Mouse (Mus musculus) thymus, postnatal 0 days (tissue): ENCODE measurements around the gene Arhgap22. TPM values are rescaled to one million over a fixed set of nuclear protein-coding genes. Genes with fewer than 3 reads are reported as not detected.

Experiments used
- DNase-seq: peaks from one replicate; pipeline ENCODE4 v3.0.0-alpha.2; 2015; ENCODE audit warnings: low spot score
- polyA plus RNA-seq: library from polyadenylated mRNA; unstranded; fragments of >200 nt; fragmentation: Nextera tagmentation; extraction: Ambion mirVana; gene quantifications from 2 replicates; pipeline ENCODE4 v1.2.1, GENCODE M21; 2015

The Arhgap22 gene
- polyA plus RNA-seq: 3.1 and 3.4 TPM in 2 replicates

- peak; percentile 66 for DNase-seq
Observed at GRCm38 (mm10) chr14:33213823-33214766, at the start of gene Arhgap22. Arhgap22 (plus strand) TSS chr14:33214026.

GRCm38 (mm10) chr14:33168750-33169149 lies 45.1 kb upstream of the Arhgap22 start:
- no peak for DNase-seq

DNA sequence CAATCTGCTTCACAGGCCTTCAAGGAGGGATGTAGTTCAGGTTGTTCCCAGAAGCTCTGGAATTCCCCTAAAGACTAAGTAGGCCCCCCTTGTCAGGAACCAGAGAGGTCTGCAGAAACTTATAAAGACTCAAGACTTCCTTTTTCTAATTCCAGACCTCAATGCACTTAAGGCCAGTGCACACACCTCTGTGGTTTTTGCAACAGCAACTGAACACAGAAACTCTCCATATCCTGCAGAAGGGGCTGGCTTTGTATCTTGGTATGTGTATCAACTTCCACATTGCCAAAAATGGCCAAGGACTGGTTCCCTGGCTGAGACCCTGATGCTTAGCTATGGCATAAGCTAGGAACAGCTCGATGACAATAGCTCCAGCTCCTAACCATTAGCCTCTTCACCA lies 41.9 kb upstream of the Arhgap22 start:
- no peak for DNase-seq

DNA sequence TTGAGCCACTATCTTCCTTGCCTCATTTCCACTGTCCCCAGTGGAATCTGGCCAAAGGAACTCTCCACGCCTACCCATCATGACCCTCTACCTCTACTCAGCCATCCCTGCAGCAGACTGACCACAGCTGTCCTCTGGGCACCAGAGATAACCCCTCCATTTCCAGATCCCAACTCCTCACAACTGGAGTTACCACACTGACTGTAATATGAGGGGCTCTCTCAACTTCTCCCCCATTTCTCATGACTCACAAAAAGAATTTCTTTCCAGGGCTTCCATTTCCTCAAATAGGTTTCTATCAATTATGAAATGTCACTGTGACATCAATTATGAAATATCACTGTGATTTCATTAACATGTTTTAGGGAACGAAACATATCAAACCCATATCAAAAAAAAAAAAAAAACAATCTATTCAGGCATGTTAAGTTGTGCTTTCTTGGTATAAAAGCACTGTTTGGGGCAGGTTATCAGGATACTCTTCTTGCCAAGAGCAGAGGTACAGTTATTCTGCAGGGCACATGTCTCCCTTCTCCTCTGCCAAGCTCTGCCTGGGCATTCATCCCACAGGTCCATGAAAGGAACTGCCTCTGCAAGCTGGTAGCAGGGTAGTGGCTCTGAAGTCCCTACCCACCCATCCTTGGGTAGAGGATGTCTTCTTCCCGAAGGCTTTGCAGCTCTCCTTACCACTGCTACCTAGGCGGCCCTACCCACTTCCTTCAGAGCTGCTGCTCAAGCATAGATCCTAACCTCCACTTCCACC lies 38.6 kb upstream of the Arhgap22 start:
- no peak for DNase-seq

DNA sequence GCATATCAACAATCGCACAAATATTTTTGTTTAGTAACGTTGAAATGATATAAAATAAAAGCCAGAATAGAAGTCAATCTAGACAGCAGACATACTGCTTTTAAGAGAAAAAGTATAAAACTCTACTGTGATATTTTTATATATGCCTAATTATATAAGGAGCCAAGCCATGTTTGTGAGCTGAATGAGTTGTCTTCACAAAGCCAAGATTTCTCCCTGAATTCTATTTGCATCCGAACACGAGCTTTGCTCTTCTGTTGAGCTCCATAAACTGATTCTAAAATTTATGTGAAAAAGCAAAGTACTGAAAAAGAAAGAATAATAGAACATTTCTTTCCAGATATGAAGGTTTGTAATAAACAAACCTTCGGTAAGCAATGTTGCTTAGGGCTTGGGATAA lies 33.7 kb upstream of the Arhgap22 start:
- no peak for DNase-seq

DNA sequence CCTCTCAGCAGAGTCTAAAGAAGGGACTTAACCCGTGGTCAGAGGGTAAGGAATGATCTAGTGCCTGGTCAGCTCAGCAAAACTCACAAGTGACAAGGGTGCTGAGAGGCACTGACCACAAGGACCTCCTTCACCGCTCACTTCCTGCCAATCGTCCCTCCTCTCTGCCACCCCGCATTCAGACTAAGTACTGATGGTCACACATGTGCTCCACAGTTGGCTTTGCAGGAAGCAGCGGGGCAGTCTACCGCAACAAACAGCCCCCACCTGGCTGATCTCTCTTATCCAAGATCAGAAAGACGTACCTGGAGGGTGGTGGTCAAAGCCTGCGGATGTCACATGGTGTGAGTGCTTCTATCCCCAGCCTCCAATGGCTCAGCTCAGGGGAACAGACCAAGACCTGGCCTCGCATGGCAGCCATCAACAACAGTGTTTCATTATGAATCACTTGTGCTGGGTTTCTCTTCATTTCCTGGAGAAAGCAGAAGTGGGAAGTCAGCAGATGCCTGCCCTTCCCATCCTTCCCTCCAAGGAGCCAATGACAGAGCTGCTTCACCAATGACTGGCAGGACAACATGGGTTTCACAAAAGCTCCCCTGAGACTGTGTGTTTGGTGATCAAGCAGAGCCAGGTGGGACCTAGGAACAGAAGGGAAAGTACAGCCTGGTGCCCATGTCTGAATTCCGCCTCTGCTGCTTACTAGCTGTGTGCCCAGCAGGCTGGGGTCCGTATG lies 28.6 kb upstream of the Arhgap22 start, which contains the start of gene Wdfy4:
TSS of gene Wdfy4 (minus strand) at position 441 of the 733 bp plus-strand sequence.
- DNase-seq: peak; percentile 11

DNA sequence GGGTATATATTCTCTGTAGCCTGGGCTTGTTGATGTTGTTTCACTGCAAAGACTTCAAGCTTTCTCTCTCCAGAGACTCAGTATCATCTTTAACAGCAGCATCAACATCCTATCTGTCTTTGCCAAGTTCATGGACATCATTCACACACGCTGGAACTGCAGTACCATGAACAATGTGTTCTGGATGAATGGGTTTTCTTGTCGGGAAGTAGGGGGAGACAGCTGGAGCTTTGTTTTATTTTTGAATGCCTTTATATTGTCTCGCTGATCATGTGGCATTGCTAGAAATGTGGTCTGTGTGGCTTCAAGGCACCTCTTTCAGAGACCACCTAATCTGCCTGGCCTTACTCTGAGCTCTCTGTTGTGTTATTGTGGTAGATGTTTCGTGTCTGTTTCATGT lies 26.6 kb upstream of the Arhgap22 start:
- DNase-seq: no peak

DNA sequence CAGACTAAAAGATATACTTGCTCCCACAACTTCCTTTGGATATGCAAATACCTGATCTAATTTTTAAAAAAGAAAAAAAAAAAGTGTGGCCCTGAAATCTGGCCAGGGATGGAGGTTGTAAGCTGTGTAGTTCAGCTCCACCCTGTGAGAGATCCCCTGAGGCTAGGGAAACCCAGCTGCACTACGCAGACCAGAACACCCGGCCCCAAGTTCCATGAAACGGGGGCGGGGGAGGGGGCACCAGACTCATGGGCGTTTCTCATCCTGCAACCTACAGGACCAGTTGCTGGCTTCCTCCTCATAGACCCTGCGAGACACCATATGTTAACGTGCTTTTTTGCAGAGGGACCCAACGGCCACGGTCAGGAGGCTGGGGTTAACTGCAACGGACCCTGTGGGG lies 24.6 kb upstream of the Arhgap22 start:
- no peak for DNase-seq

- peak; percentile 30 for DNase-seq
Observed at GRCm38 (mm10) chr14:33189849-33190423, 23.9 kb upstream of the Arhgap22 start.

GRCm38 (mm10) chr14:33190646-33191045 lies 23.2 kb upstream of the Arhgap22 start:
- DNase-seq: no peak

DNA sequence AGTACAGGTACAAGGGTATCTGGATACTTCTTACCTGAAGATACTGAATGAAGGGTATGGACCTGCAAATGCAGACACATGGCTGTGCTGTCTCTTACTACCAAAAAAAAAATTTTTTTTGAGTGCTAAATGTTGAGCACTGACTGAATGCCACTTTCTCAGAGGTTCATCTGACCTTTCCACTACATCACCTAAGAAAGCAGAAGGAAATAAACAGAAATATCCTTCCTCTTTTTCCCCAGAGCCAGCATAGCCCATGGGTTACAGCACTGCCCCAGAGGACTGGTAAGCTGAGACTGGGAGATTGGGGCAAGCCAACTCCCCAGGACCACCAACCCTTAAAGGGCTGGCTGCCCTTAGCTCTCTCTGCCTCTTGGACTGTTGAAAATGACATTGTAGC lies 20.1 kb upstream of the Arhgap22 start:
- DNase-seq: no peak

- no peak for DNase-seq
Observed at GRCm38 (mm10) chr14:33194241-33194640, 19.6 kb upstream of the Arhgap22 start.

- DNase-seq: no peak
Observed at GRCm38 (mm10) chr14:33202161-33202560, 11.7 kb upstream of the Arhgap22 start.

GRCm38 (mm10) chr14:33202885-33203284 lies 10.9 kb upstream of the Arhgap22 start:
- no peak for DNase-seq

DNA sequence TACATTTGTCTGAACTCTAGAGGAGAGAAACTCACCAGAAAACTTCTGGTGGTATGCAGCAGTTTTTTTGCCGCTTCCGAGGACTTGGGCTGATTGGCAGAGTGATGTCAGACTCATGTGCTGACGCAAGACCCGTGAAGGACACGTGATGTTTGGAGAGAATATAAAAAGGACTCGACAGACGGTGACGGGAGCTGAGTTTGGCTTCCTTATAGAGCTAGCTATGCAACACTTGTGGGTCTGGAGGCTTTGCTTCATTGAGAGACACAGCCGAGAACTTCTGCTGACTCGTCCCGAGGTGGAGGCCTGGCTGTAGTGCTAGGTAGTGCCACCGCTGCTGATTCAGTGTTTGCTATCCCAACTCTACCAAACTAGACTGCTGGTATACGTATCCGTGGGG lies 10.0 kb upstream of the Arhgap22 start:
- DNase-seq: no peak

DNA sequence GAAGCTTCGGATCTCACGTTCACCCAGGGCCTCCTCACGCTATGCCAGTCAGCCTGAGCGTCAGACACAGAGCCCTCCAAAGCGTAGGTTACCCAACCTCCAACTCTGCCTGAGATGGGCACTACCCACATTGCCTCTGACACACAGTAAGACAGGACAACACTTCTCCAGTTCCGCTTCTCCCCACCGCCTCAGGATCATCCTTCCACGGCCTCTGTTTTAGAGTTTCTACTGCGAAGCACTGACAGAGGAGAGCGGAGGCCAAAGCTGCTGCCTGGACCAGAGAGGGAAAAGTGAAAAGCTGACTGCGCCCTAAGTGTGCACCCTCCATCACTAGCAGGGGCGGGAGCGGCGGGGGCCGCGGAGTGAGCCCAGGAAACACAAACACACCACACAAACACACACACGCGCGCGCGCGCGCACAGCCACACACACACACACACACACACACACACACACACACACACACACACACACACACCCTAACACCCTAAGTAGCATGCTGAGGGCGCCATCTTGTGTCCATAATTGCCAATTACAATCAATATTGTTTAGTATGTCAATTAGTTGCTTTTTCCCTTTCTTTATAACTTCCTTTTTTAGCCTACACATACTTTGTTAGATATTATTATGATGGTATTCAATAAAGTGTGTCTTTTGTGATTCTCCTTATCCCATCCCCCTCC lies 8.4 kb upstream of the Arhgap22 start:
- peak; percentile 39 for DNase-seq

DNA sequence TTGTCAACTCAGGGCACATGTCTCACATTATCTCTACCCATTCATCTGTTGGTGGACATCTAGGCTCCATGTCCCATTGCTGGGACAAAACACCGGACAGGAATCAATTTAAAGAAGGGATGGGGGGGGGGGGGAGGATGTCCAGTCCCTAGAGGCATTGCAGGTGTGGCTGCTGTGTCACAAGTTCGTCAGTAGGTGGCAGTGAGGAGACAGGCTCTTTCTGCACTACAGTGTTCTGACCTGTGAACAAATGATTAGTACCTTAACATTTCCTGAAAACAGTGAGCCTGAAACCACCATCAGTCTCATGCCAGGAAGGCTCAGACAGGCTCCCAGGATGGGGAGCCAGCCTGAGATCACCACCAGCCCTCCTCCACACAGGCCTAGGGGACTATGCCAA lies 6.8 kb upstream of the Arhgap22 start:
- DNase-seq: peak; percentile 35

DNA sequence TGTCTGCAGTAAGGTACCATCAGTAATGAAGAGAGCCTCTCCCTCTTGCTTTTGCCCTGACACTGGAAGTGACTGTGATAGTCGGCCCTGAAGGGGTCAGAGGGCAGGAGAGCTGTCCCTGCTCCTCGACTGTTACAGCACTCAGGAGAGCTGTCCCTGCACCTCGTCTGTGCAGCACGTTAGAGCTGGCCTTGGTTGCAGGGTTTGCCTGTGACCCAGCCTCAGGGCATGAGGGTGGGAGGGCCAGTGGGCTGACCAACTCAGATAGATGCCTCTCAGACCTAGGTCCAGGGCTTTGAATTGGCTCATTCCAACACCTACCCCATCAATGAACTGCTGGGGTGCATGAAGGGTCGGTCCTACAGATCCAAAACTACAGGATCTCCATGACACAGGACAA lies 5.5 kb upstream of the Arhgap22 start:
- DNase-seq: no peak

DNA sequence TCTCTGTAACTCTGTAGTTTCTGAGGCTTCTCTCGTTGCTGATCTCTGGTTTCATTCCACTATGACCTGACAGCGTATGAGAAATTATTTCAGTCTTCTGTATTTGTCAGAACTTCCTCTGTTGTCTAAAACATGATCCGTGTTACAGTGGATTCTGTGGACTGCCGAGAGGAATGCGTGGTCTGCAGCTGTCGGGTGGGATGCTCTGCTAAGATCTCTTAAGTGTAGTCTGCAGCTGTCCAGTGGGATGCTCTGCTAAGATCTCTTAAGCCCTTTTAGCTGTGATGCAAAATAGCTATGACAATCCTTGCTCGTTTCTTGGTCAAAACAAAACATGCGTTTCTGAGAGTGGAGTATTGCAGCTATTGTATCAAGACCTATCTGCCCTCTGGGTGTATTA lies 3.0 kb upstream of the Arhgap22 start:
- DNase-seq: no peak

GRCm38 (mm10) chr14:33212271-33212957 lies 1.4 kb upstream of the Arhgap22 start:
- DNase-seq: no peak
